Mouse (Mus musculus): ENCODE data around the gene Pias4. TPM values are rescaled to one million over a fixed set of nuclear protein-coding genes. Genes with fewer than 3 reads are reported as not detected.

The Pias4 gene
- polyA plus RNA-seq, 1 experiment from 2014 or later, result 29.1 TPM

DNA sequence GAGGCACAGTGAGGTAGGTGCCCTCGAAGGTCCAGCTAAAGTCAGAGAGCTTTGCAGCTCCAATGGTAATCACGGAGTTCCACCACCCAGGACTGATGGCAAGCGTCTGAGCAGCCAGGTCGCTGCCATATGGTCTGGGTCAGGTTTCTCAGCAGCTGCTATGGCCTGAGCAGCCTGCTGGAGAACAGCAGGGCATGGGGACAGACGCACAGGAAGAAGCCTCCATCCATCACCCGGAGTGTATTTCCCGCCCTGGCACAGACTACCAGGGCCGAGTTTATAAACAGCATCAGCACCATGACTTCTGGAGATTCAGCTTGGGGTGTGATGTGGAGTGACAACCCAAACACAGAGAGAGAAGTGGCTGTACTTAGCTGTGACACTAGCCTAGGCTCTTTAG is 2.6 kb downstream of the Pias4 start:
- Histone ChIP-seq H3K36me3 (peaks cover 19% of the 10 kb centered on the region), H3K27me3 (no peaks in the 10 kb centered on the region), H3K27ac (no peak overlapping the region), H3K9ac (no peak overlapping the region), H3K4me2 (no peak overlapping the region), H3K4me1 (replicated peaks) (peaks cover 30% of the 10 kb centered on the region), H3K4me3 (no peak overlapping the region), H3K9me3 (replicated peaks) (no peaks in the 10 kb centered on the region)
- 79% methylated on average over 8 of the region's 8 CpGs for WGBS
- no peak for ATAC-seq (replicated peaks; ENCODE audit: insufficient number of reproducible peaks, insufficient read depth, low FRiP score, low read depth)

- peaks cover 33% of the 10 kb centered on the region for H3K36me3 ChIP-seq
- H3K9ac ChIP-seq, result no peak overlapping the region
- H3K4me2 ChIP-seq, result no peak overlapping the region
- H3K27ac ChIP-seq, result no peak overlapping the region
- ATAC-seq (replicated peaks; ENCODE audit: insufficient number of reproducible peaks, insufficient read depth, low FRiP score, low read depth), result no peak
- WGBS, result 71% methylated on average over 2 of the region's 2 CpGs
- no peaks in the 10 kb centered on the region for H3K9me3 ChIP-seq (replicated peaks)
- peaks cover 21% of the 10 kb centered on the region for H3K4me1 ChIP-seq (replicated peaks)
- H3K4me3 ChIP-seq, result no peak overlapping the region
- no peaks in the 10 kb centered on the region for H3K27me3 ChIP-seq
Observed at GRCm38 (mm10) chr10:81162318-81162652, 5.4 kb downstream of the Pias4 start.

DNA sequence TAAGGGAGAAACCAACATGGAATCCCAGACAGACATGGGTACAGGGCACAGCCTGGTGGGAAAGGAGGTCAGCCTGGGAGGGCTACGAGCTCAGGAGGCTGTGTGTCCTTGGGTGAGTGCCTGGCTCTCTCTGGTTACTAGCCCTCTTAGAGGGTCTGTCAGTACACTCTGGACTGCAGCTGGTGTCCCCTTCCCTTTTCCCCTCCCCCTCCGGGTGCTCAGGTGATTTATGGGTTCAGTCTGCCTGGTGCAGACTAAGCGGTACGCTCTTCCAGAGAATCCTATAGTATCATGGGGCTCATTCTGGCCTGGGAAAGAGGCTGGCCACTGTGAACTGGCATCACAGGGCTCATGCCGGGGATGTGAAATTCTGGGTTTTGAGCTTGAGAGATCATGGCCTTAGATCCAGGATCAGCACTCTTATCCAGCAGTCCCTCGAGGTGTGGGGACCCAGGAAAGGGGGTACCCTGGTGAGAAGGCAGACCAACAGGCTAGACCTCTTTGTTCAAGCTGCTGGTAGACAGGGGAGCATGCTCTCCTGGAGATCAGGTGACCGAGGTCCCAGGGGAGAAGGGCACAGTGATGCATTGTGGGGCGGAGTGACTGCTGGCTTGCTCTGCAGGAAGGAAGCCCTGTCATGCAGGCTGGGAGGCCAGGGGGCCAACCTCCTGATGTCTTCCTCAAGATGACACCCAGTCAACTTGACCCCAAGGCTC is 6.0 kb downstream of the Pias4 start:
- WGBS, result 82% methylated on average over 8 of the region's 8 CpGs
- Histone ChIP-seq H3K36me3 (peaks cover 38% of the 10 kb centered on the region), H3K4me2 (no peak overlapping the region), H3K27me3 (no peaks in the 10 kb centered on the region), H3K9ac (no peak overlapping the region), H3K4me3 (no peak overlapping the region), H3K9me3 (replicated peaks) (no peaks in the 10 kb centered on the region), H3K4me1 (replicated peaks) (peaks cover 17% of the 10 kb centered on the region), H3K27ac (no peak overlapping the region)
- ATAC-seq (replicated peaks; ENCODE audit: insufficient number of reproducible peaks, insufficient read depth, low FRiP score, low read depth), result no peak

- Histone ChIP-seq H3K4me3 (no peak overlapping the region), H3K27me3 (no peaks in the 10 kb centered on the region), H3K9me3 (replicated peaks) (no peaks in the 10 kb centered on the region), H3K9ac (no peak overlapping the region), H3K36me3 (peaks cover 59% of the 10 kb centered on the region), H3K27ac (no peak overlapping the region), H3K4me2 (no peak overlapping the region), H3K4me1 (replicated peaks) (peaks cover 13% of the 10 kb centered on the region)
- 87% methylated on average over 6 of the region's 6 CpGs for WGBS
- no peak for ATAC-seq (replicated peaks; ENCODE audit: insufficient number of reproducible peaks, insufficient read depth, low FRiP score, low read depth)
Observed at GRCm38 (mm10) chr10:81154736-81155135, 13.0 kb downstream of the Pias4 start.

DNA sequence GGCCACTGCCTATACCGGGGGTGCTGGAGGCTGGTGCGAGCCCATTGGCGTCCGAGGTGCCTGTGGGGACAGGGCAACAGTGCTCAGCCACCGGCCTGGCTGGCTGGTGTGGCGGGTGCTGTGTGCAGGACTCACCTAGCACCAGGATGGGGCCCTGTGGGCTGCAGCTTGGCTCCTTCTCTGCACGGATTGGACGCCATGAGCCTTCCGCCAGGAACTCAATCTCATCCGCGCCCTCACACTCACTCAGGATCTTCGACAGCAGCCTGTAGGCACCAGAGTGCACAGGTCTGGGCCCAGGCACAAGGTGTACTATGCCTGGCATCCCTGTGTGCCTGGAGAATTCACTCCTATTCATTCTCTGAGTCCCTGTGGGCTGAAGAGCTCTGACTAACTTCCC is 13.4 kb downstream of the Pias4 start:
- no peaks in the 10 kb centered on the region for H3K27me3 ChIP-seq
- H3K9me3 ChIP-seq (replicated peaks), result no peaks in the 10 kb centered on the region
- H3K4me1 ChIP-seq (replicated peaks), result peaks cover 13% of the 10 kb centered on the region
- ATAC-seq (replicated peaks; ENCODE audit: insufficient number of reproducible peaks, insufficient read depth, low FRiP score, low read depth), result no peak
- no peak overlapping the region for H3K9ac ChIP-seq
- 85% methylated on average over 12 of the region's 12 CpGs for WGBS
- H3K4me2 ChIP-seq, result no peak overlapping the region
- H3K36me3 ChIP-seq, result peaks cover 63% of the 10 kb centered on the region
- H3K27ac ChIP-seq, result no peak overlapping the region
- H3K4me3 ChIP-seq, result no peak overlapping the region

DNA sequence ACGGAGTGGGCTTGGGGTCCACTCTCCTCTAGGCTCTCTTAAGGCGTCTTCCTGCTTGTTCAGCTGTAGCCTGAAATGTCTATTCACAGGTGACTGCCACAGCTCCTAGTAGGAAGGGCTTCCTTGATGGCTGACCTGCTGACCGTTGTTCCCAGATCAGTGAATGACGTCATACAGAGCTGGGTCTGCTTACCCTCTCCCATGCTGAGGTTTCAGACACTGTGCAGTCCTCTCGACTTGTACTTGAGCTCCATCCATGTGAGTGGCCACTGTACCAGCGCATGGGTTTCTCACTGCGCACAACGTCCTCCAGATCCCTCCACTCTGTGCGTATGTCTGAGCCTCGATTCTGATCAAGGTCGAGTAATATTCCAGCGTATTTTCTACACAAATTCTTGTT is 15.1 kb downstream of the Pias4 start:
- Histone ChIP-seq H3K4me1 (replicated peaks) (peaks cover 13% of the 10 kb centered on the region), H3K9me3 (replicated peaks) (no peaks in the 10 kb centered on the region), H3K27me3 (no peaks in the 10 kb centered on the region), H3K4me3 (no peak overlapping the region), H3K36me3 (peaks cover 69% of the 10 kb centered on the region), H3K9ac (no peak overlapping the region; the same call in 1 of the 2 replicates), H3K27ac (peak overlapping the region; percentile 74), H3K4me2 (no peak overlapping the region)
- ATAC-seq (replicated peaks; ENCODE audit: insufficient number of reproducible peaks, insufficient read depth, low FRiP score, low read depth), result no peak
- 56% methylated on average over 12 of the region's 12 CpGs for WGBS

- no peaks in the 10 kb centered on the region for H3K9me3 ChIP-seq (replicated peaks)
- WGBS, result 72% methylated on average over 6 of the region's 6 CpGs
- no peak for ATAC-seq (replicated peaks; ENCODE audit: insufficient number of reproducible peaks, insufficient read depth, low FRiP score, low read depth)
Observed at GRCm38 (mm10) chr10:81151261-81151660, 16.5 kb downstream of the Pias4 start.

DNA sequence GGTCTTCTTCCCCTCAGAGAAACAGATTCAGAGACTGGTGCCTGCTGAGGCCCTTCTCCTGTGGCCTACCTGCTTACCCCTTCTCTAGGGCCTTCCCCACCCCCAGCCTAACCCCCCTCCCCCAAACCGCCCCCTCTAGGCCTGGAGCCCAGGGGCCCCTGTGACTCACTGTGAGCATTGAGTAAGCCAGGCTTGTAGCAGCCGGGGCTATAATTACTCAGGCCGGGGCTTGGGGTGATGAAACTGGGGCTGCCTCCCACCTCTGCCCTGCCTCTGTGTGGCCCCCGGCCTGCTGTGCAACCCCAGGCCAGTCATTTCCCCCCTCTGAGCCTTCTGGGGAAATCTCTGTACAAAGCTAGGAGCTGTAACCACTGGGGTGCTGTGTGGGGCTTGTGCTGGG is 21.4 kb downstream of the Pias4 start:
- peaks cover 68% of the 10 kb centered on the region for H3K36me3 ChIP-seq
- ATAC-seq (replicated peaks; ENCODE audit: insufficient number of reproducible peaks, insufficient read depth, low FRiP score, low read depth), result no peak
- H3K27me3 ChIP-seq, result no peaks in the 10 kb centered on the region
- 69% methylated on average over 4 of the region's 4 CpGs for WGBS
- no peak overlapping the region for H3K9ac ChIP-seq
- no peak overlapping the region for H3K4me2 ChIP-seq
- H3K4me3 ChIP-seq, result no peak overlapping the region
- H3K27ac ChIP-seq, result no peak overlapping the region
- H3K4me1 ChIP-seq (replicated peaks), result peaks cover 34% of the 10 kb centered on the region
- no peaks in the 10 kb centered on the region for H3K9me3 ChIP-seq (replicated peaks)

More at GRCm38 (mm10) chr10:81151261-81151660, 16.5 kb downstream of the Pias4 start:
- H3K27me3 ChIP-seq, result no peaks in the 10 kb centered on the region
- no peak overlapping the region for H3K27ac ChIP-seq
- no peak overlapping the region for H3K4me2 ChIP-seq
- H3K9ac ChIP-seq, result no peak overlapping the region
- peaks cover 69% of the 10 kb centered on the region for H3K36me3 ChIP-seq
- no peak overlapping the region for H3K4me3 ChIP-seq
- peaks cover 17% of the 10 kb centered on the region for H3K4me1 ChIP-seq (replicated peaks)

DNA sequence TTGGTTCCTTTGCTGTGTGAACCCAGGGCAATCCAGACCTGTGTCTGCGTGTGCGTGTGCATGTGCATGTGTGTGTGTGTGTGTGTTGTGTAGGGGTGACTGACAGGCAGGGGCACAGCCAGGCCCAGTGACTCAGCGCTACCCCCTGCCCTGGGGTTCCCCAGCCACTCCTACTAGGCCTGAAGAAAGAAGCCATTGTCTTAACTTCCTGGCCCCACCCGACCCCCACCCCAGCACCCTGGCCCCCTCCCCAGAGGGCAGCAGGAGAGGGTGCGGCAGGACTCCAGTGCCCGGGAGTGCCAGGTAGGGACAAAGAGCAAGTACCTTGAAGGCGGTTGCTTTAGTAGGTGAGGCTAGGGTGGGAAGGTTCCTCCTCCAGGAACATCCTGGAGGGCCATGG is 21.9 kb downstream of the Pias4 start:
- Histone ChIP-seq H3K9me3 (replicated peaks) (no peaks in the 10 kb centered on the region), H3K27ac (no peak overlapping the region), H3K27me3 (no peaks in the 10 kb centered on the region), H3K36me3 (peaks cover 68% of the 10 kb centered on the region), H3K4me3 (no peak overlapping the region), H3K4me2 (no peak overlapping the region), H3K9ac (no peak overlapping the region), H3K4me1 (replicated peaks) (peaks cover 39% of the 10 kb centered on the region)
- WGBS, result 85% methylated on average over 7 of the region's 7 CpGs
- no peak for ATAC-seq (replicated peaks; ENCODE audit: insufficient number of reproducible peaks, insufficient read depth, low FRiP score, low read depth)

DNA sequence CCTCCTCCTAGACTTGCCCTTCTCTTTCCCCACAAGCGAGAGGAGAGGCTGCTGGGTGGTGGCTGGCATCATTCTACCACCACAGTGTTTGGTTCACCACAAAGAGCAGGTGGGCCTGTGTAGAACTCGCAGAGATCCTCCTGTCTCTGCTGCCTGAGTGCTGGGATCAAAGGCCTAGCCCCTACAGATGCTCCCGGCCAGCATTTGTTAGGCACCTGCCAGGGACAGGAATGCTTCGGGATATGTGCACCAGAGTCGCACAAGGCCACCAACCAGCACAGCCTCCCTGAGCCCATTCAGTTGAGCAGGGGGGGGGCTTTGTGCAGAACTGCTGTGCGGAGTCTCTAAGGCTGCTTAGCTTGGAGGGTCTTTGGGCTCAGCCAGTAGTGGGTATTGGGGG is 22.4 kb downstream of the Pias4 start:
- no peak for ATAC-seq (replicated peaks; ENCODE audit: insufficient number of reproducible peaks, insufficient read depth, low FRiP score, low read depth)
- 95% methylated on average over 6 of the region's 6 CpGs for WGBS
- Histone ChIP-seq H3K4me1 (replicated peaks) (peaks cover 44% of the 10 kb centered on the region), H3K36me3 (peaks cover 68% of the 10 kb centered on the region), H3K27ac (no peak overlapping the region), H3K4me2 (no peak overlapping the region), H3K9me3 (replicated peaks) (no peaks in the 10 kb centered on the region), H3K9ac (no peak overlapping the region), H3K4me3 (no peak overlapping the region), H3K27me3 (no peaks in the 10 kb centered on the region)

DNA sequence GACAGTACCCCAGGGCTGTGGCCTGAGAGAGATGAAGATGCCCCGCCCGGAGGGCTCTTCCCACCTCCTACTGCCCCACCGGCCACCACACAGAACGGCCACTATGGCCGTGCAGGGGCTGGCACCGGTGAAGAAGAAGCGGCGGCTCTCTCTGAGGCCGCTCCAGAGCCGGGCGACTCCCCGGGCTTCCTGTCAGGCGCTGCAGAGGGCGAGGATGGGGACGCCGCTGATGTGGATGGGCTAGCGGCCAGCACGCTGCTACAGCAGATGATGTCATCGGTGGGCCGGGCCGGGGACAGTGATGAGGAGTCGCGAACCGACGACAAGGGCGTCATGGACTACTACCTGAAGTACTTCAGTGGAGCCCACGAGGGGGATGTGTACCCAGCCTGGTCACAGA is 23.1 kb downstream of the Pias4 start:
- no peak for ATAC-seq (replicated peaks; ENCODE audit: insufficient number of reproducible peaks, insufficient read depth, low FRiP score, low read depth)
- WGBS, result 78% methylated on average over 27 of the region's 27 CpGs

DNA sequence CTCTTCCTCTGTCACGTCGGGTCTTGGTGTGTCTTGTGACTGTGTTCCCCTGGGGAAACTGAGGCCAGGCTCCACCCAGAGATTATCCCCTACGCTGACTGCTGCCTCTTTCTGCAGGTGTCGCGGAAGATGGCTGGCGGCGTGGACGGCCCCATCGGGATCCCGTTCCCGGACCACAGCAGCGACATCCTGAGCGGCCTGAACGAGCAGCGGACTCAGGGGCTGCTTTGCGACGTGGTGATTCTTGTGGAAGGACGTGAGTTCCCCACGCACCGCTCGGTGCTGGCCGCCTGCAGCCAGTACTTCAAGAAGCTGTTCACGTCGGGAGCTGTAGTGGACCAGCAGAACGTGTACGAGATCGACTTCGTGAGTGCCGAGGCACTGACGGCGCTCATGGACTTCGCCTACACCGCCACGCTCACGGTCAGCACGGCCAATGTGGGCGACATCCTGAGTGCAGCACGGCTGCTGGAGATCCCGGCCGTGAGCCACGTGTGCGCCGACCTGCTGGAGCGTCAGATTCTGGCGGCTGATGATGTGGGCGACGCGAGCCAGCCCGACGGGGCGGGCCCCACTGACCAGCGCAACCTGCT is 23.8 kb downstream of the Pias4 start:
- Histone ChIP-seq H3K9me3 (replicated peaks) (no peaks in the 10 kb centered on the region), H3K27ac (no peak overlapping the region), H3K4me2 (no peak overlapping the region), H3K4me3 (no peak overlapping the region), H3K36me3 (peaks cover 55% of the 10 kb centered on the region), H3K9ac (no peak overlapping the region), H3K4me1 (replicated peaks) (peaks cover 57% of the 10 kb centered on the region), H3K27me3 (no peaks in the 10 kb centered on the region)
- WGBS, result 93% methylated on average over 52 of the region's 52 CpGs
- no peak for ATAC-seq (replicated peaks; ENCODE audit: insufficient number of reproducible peaks, insufficient read depth, low FRiP score, low read depth)

More for the DNA sequence above, 23.1 kb downstream of the Pias4 start:
- Histone ChIP-seq H3K27ac (no peak overlapping the region), H3K4me2 (no peak overlapping the region), H3K36me3 (peaks cover 63% of the 10 kb centered on the region), H3K4me1 (replicated peaks) (peaks cover 50% of the 10 kb centered on the region), H3K9me3 (replicated peaks) (no peaks in the 10 kb centered on the region), H3K9ac (0 out of 2 replicates have a peak overlapping the region, but pooled peaks have one; percentile 16), H3K4me3 (no peak overlapping the region), H3K27me3 (no peaks in the 10 kb centered on the region)
